Mouse (Mus musculus) adrenal gland, postnatal 10 days (tissue): ENCODE results near the gene Morn3. TPM values are rescaled to one million over a fixed set of nuclear protein-coding genes. Genes with fewer than 3 reads are reported as not detected.
A peak's percentile ranks its signal among the peaks of the same experiment; 100 is the strongest.
"Not testable (repeated sequence)": the region's sequence is repeated elsewhere in the genome, so short reads cannot be mapped to it uniquely, and the experiment has no call there.

ENCODE experiments used
- DNase-seq: peaks from one replicate; pipeline ENCODE4 v3.0.0; 2021; ENCODE audit warnings: mixed read lengths
- long read RNA-seq, 2 experiments: library from polyadenylated mRNA; stranded (forward); transcript quantifications; one replicate each; pipeline ENCODE4 v2.0.0; 2021
- total RNA-seq, 2 experiments: library from RNA; stranded (reverse); gene quantifications; 2 replicates each; pipeline ENCODE4 v1.2.3; 2021

The Morn3 gene
- total RNA-seq = not detected
- long read RNA-seq, experiment 1 = 0 reads
- long read RNA-seq, experiment 2, partial matches to known transcripts = 0 of 1 reads
- long read RNA-seq, experiment 2, other reads (novel, unspliced or antisense) = 1 of 1 reads

GRCm38 (mm10) chr5:123046916-123047315 is at the start of gene Morn3:
Gene Morn3, minus strand, starts transcription at chr5:123047016.
- no peak for DNase-seq

GRCm38 (mm10) chr5:123096299-123096698 is 49.5 kb upstream of the Morn3 start:
- DNase-seq = no peak

GRCm38 (mm10) chr5:123094238-123094991 is 47.6 kb upstream of the Morn3 start:
- DNase-seq = no peak

DNA sequence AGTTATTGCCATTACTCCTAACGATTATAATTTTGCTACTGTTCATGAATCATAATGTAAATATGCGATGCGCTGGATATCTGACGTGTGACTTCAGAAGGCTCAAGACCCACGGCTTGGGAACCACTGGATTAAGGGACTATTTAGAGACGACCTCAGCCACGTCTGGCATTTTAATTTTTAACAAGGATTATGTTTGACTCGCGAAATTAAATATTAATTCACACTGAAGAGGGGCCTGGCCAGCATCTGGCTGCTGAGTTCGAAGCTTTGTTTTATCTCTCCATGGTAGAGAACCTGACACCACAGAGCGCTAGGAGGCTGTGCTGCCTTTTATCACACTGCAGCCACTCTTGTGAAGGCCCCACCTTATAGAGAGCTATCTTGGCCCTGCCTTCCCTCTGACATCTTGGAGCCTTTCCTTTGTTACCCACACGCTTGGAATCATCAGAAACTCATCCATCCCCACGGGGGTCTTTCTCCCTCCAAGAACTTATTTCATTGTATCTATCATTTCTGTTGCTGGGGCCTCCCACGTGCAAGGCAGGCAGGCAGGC is 46.3 kb upstream of the Morn3 start:
- no peak for DNase-seq

GRCm38 (mm10) chr5:123090560-123091306 is 43.9 kb upstream of the Morn3 start:
- no peak for DNase-seq

- no peak for DNase-seq
Observed at GRCm38 (mm10) chr5:123088784-123089183, 42.0 kb upstream of the Morn3 start.

GRCm38 (mm10) chr5:123086501-123086900 is 39.7 kb upstream of the Morn3 start:
- no peak for DNase-seq

DNA sequence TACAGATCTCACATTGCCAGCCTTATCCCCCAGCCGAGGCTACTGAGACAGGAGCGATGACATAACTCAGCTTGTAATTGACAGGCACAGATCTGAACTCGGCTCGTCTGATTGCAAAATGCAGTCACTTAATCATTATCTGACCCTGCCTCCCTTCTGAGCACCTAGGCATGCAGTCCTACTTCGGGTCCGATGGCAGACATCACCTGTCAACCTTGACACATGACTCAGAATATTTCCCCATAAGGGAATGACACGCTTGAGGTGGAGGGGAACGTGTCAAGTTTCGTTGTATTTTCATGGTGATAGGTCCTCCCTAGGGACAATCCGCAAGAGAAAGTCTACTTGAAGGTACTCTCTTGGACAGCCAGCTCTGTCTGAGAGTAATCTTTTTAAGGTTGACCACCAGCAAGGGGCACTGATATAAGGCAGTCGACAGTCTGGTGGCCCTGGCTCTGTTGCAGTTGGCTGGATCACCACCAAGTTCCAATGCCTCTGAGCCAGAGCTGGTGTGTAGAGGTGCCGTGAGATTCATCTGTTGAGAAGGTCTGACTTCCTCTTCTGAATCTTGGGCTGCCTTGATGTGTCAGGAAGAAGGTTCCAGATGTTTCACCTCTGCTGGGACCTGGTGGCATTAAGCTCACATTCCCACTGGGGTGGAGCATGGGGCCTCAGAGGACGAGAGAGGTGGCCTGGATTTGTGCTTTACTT is 36.7 kb upstream of the Morn3 start:
- DNase-seq = no peak

DNA sequence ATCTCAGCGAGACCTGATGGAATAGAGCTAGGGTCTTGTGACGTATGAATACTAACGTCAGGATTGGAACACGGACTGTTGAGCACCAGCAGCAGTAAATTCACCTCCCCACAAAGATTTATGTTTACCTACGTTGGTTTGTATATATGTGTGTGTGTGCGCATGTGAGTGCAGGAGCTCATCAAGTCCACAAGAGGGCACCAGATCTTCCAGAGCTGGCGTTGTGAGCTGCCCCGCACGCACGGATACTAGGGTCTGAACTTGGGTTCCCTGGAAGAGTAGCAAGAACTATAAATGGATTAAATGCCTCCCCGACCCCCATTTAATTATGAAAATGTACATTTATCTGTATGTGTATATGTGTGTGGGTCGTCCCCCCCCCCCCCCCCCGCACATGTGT is 33.7 kb upstream of the Morn3 start:
- DNase-seq = no peak

GRCm38 (mm10) chr5:123080041-123080440 is 33.2 kb upstream of the Morn3 start:
- DNase-seq = peak; percentile 18

DNA sequence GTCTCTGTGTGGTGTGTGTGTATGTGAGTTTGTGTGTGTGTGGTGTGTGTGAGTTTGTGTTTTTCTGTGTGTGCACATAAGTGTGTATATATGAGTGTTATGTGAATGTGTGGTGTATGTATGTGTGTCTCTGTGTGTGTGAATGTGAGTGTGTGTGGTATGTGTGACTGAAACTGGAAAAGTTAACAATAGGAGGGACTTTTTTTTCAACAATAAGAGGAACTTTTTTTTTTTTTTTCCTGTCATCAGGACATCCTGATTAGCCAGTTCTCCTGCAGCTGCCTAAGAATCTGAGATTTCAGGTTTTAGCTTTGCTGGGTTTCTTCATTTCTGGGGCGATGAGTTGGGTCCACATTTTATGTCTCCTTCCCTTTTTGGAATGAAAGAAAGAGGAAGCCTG is 32.8 kb upstream of the Morn3 start:
- no peak for DNase-seq

DNA sequence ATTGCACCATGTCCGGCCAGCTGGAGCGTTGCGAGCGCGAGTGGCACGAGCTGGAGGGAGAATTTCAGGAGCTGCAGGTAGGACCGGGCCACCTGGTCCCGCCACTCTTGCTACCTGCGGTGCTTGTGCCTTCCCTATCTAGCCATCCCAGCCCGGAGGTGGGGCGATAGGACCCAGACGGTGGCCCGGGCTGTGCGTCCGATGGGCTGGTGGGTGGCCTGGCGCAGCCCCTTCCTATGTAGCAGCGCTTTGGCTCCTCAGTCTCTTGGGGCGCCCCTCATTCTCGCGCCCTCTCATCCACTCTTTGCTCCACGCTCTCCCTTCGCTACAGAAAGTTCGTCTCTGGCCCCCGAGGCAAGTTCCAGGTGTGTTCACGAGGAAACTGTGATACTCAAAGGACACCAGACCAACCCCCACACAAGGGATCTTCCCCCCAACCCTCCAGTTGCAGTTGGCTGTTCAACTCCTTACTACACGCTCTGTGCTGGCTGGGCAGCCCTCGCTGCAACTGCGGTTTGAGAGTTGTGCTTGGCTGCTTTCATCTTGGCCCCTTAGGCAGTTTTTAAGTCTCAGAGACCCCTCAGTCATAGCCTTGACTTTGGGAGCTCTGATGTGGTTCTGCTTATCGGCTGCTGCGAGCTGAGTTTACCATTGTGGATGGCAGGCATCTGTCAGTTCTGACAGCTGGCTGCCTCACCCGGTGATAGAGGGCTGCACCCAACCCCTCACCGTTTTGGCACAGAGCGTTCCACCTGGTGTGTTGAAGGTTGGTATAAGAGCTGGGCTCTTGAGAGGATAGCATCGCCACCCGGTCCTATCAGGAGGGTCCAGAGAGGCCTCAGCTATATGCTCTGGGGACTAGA is 29.8 kb upstream of the Morn3 start:
- DNase-seq = peak; percentile 17

DNA sequence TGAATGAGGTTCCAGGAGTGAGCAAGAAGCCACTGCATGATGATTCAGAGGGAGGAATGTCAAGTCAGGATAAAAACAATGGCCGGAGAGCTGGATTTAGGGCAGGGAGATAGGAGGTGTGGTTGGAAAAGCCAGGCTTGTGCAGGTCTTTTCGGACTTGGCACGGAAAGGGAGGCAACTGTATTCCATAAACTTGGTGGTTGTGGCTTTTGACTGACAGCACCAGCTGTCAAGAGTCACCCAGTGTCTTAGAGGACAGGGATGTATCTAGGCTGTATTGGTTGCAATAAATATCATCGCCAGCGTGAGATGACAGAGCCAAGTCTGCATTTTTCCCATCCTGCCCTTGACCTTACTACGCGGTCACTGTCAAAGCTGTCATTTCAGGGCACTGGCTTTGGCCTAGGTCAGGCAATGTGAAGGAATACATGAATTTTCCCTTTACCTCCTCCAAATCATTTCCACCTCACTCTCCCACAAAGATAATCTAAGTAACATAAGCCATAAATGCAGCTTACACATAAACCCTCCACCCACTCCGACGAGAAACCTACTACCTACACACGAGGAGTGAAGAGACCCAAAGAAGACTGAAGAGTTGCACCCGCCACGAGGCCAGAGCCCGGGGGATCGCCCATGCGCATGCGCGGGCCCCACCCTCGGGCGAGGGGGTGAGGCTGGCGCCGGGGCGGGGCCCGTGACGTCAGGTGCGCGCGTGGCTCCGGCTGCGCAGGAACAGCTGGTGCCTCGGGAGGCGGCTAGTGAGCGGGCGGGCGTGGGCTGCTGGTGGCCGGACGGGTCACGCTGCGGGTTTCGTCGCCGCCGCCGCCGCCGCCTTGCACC is 29.0 kb upstream of the Morn3 start:
- peak; percentile 98 for DNase-seq

DNA sequence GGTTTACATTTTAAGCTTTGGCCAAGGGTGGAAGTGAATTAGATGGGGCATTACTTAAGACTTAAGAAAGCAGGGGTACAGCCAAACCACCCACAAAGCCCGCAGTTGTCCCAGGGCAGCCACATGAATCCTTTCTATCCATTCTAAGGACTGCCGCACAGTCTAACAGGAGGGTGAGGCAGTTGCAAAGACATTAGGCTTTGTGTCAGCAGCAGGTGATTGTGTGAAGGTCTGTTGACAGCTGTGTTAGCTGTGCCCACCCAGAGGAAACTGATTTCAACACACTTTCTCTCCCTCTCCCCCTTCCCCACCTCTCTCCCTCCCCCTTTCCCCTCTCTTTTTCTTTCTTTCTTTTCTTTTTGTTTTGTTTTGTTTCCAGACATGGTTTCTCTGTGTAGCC is 21.9 kb upstream of the Morn3 start:
- DNase-seq = no peak

- no peak for DNase-seq
Observed at GRCm38 (mm10) chr5:123068115-123068514, 21.3 kb upstream of the Morn3 start, which contains the start of gene Tmem120b. Gene Tmem120b, plus strand, starts transcription at chr5:123068415.

- no peak for DNase-seq
Observed at GRCm38 (mm10) chr5:123067395-123067995, 20.7 kb upstream of the Morn3 start.

- DNase-seq = peak; percentile 77
Observed at GRCm38 (mm10) chr5:123064207-123064606, 17.4 kb upstream of the Morn3 start.

GRCm38 (mm10) chr5:123063141-123063540 is 16.3 kb upstream of the Morn3 start:
- no peak for DNase-seq

- not testable (repeated sequence) for DNase-seq
Observed at GRCm38 (mm10) chr5:123061402-123061749, 14.6 kb upstream of the Morn3 start.
